ENCODE assay signal across 15 mouse cellular contexts in genomic region chr9:45120567-45120966, GRCm38 (mm10). TPM values are rescaled to one million over a fixed set of nuclear protein-coding genes. Genes with fewer than 3 reads are reported as not detected.
DNase-seq lines count a peak whose midpoint lies in the region; TF ChIP-seq lines count a peak whose summit lies in the region.
"Had no signal": no experiment of that assay in that cellular context is flagged by ENCODE, and none has a peak within 500 bp of the region (broad histone marks: within the 10 kb centered on the region; RNA-seq: fewer than 3 reads in every experiment).

No protein-coding gene starts in this region.

- no peak for DNase-seq in gastrocnemius, adult 2 months
- no peak for DNase-seq in gastrocnemius, postnatal 10 days
- no peak for DNase-seq in left cerebral cortex, adult 2 months (ENCODE audit: extremely low spot score in 1 of 2, low spot score in 2 of 2)
- DNase-seq in left cerebral cortex, postnatal 14 days (ENCODE audit: low spot score in 2 of 2), result no peak
- peak; percentile 38 for DNase-seq in thymus, postnatal 4 days
- DNase-seq in thymus, postnatal 14 days, result no peak
- DNase-seq: gastrocnemius, postnatal 36 days; heart, adult 2 months; heart, postnatal 14 days had no signal

- intact Hi-C loops in gastrocnemius, adult 2 months (cut with DNase I), result loop anchor here (5.0 kb wide), 1 partner anchor 63 kb away; the partner anchor contains the start of gene Mpzl3
- intact Hi-C loops in left cerebral cortex, adult 2 months (cut with DNase I), result loop anchor here (5.0 kb wide), 1 partner anchor 238 kb away; the partner anchor contains the start of gene Kmt2a
- intact Hi-C loops in left cerebral cortex, postnatal 14 days (cut with DNase I), result no loop called here

- H3K4me3 ChIP-seq in gastrocnemius, adult 2 months, result no peak overlapping the region
- peak overlapping the region; percentile 14 for H3K4me3 ChIP-seq in left cerebral cortex, adult 2 months
- H3K4me3 ChIP-seq: embryonic facial prominence, embryonic 13.5 days; forebrain, embryonic 12.5 days; heart, adult 2 months; heart, embryonic 15.5 days had no signal

- no peak for TF ChIP-seq CTCF in gastrocnemius, adult 2 months (IDR thresholded peaks at IDR 0.05)
- TF ChIP-seq CTCF in left cerebral cortex, adult 2 months (IDR thresholded peaks at IDR 0.05), result no peak

- peak overlapping the region; percentile 25 for H3K27ac ChIP-seq in gastrocnemius, adult 2 months
- H3K27ac ChIP-seq in left cerebral cortex, adult 2 months, result peak overlapping the region; percentile 68
- H3K27ac ChIP-seq: embryonic facial prominence, embryonic 13.5 days; forebrain, embryonic 12.5 days; heart, adult 2 months; heart, embryonic 15.5 days; hindbrain, embryonic 14.5 days had no signal

RNA-seq across cellular contexts. Expression of gene Scn2b, which starts 3.0 kb away (rescaled TPM):
- total RNA-seq in gastrocnemius, adult 2 months (2021), result 1 to 10 TPM; 1.9 to 2.0 TPM
- total RNA-seq in gastrocnemius, postnatal 10 days (2021), result 1 to 10 TPM; 1.8 to 2.2 TPM
- 100 to 1,000 TPM; 238 to 254 TPM for total RNA-seq in left cerebral cortex, adult 2 months (2021)
- total RNA-seq in left cerebral cortex, postnatal 14 days (2021), result 100 to 1,000 TPM; 174 to 177 TPM
- total RNA-seq: CH12.LX; hematopoietic stem cell, adult 5-6 weeks had no signal

RNA-seq across cellular contexts. Expression of gene Scn4b, which starts 17.6 kb away (rescaled TPM):
- total RNA-seq in gastrocnemius, adult 2 months (2021), result 100 to 1,000 TPM; 201 to 246 TPM
- 10 to 100 TPM; 72.8 to 79.1 TPM for total RNA-seq in gastrocnemius, postnatal 10 days (2021)
- 10 to 100 TPM; 52.1 to 74.9 TPM for total RNA-seq in left cerebral cortex, adult 2 months (2021)
- 10 to 100 TPM; 11.3 to 16.2 TPM for total RNA-seq in left cerebral cortex, postnatal 14 days (2021)
- total RNA-seq: hematopoietic stem cell, adult 5-6 weeks had no signal

RNA-seq across cellular contexts. Expression of gene Jaml, which starts 41.6 kb away (rescaled TPM):
- under 1 TPM; 0.64 to 0.66 TPM for total RNA-seq in gastrocnemius, adult 2 months (2021)
- under 1 TPM; 0.27 to 0.42 TPM for total RNA-seq in gastrocnemius, postnatal 10 days (2021)
- under 1 TPM; 0.41 to 0.98 TPM for total RNA-seq in left cerebral cortex, adult 2 months (2021)
- under 1 TPM; 0.35 to 0.57 TPM for total RNA-seq in left cerebral cortex, postnatal 14 days (2021)

Comparison
In these comparisons a context has a peak if more than half of its experiments do, and no peak if none do; other contexts are left out.
1. RNA of gene Scn2b, which starts 3.0 kb away (total RNA-seq): 238 to 254 TPM in left cerebral cortex, adult 2 months and 174 to 177 TPM in left cerebral cortex, postnatal 14 days; 1.8 to 2.2 TPM in gastrocnemius, postnatal 10 days and 1.9 to 2.0 TPM in gastrocnemius, adult 2 months; every median in the first group is over 10 times any median in the second.